Mouse (Mus musculus): ENCODE data around the gene Pdzd2. TPM values are rescaled to one million over a fixed set of nuclear protein-coding genes. Genes with fewer than 3 reads are reported as not detected.

The Pdzd2 gene
- polyA plus RNA-seq (2012; rRNA removed), result 20.0 and 29.4 TPM in 2 replicates

DNA sequence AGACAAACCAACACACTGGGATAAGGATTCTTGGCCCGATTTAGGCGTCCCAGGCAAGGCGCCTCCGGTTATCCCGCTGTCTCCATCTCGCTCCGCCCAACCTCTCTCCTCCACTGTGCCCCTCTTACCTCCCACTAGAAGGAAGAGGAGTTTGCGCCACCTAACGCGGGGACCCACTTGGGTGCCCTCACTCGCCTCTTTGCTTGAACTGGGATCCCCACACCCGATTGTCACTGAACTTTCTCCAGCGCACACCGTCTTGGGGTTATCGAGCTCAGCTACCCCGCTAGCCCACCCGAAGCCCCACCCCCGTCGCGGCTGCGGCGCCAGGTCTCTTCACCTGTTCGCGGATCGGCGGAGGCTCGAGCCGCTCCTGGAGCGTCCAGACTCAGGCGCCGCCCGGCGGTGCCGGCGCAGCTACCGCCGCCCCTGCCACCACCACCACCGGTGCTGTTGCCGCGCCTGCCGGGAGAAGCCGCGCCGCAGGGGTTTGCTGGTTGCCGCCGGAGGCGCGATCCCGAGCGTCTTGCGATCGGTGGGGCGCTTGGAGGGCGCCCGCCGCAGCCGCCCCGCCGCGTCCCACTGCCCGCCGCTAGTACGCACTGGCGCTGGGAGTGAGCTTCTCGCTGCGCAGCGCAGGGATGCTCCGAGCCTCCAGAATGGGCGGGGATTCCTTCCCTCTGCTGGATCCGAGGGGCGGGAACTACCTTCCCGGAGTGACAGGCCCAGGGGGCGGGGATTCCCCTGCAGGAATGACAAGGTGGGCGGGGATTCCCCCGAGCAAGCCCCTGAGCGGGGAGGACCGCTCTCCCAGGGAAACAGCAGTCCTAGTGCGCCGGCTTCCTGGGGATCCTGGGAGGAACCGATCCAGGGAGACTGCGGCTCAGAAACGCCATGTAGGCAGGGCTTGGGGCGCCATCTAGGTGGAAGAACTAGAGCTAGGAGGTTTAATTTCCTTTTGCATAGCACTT, at the start of gene Pdzd2:
TSS of gene Pdzd2 (minus strand) at position 648 of the 971 bp plus-strand sequence.
- peak; percentile 68 for DNase-seq (ENCODE audit: low spot score)

GRCm38 (mm10) chr15:12789406-12789867, 49.7 kb upstream of the Pdzd2 start:
- DNase-seq (ENCODE audit: low spot score), result no peak

- no peak for DNase-seq (ENCODE audit: low spot score)
Observed at GRCm38 (mm10) chr15:12788536-12788935, 48.8 kb upstream of the Pdzd2 start.

DNA sequence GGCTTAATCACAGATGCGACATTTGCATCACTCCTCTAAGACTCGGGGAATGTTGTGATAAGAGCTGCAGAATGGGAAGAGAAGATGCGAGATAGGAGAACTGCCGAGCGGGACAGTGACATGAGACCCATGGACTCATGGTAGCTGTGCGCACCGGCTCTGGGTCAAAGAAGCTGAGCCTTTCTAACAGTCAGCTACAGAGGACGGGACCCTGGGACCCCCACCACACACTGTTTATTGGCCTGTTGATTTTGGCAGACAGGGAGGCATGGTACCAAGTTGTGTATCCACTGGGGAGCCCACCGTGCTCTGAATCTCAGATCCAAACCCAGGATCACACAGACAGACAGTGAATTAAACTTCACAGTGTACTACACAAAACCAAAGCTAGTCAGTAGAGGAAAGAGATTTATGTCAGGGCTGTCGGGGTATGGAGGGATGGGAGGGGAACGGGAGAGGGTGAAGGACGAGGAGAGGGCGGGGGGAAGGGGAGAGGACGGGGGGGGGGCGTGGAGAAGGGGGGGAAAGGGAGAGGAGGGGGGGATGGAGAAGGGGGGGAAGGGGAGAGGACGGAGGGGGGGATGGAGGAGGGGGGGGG, 42.1 kb upstream of the Pdzd2 start:
- no peak for DNase-seq (ENCODE audit: low spot score)

GRCm38 (mm10) chr15:12781296-12781695, 41.6 kb upstream of the Pdzd2 start:
- DNase-seq (ENCODE audit: low spot score), result no peak

- DNase-seq (ENCODE audit: low spot score), result no peak
Observed at GRCm38 (mm10) chr15:12774149-12774753, 34.5 kb upstream of the Pdzd2 start.

DNA sequence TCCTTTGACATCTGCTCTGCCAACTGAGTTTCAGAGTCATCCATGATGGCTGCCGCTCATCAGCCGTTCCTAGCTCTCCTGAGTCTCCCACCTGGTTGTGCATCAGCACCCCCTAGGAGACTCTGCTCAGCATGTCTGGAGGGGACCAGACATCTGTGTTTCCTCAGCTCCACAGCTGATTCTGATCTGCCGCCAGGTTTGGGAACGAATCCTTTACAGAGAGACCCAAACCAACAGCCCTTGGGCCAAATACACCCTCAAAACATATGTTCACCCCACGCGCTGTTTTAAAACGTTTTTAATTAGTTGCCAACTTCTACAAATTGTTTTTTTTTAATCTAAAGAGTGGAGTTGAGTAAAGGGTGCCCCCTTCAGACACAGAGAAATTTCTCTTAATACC, 31.2 kb upstream of the Pdzd2 start:
- no peak for DNase-seq (ENCODE audit: low spot score)

GRCm38 (mm10) chr15:12766848-12767247, 27.1 kb upstream of the Pdzd2 start:
- DNase-seq (ENCODE audit: low spot score), result no peak

DNA sequence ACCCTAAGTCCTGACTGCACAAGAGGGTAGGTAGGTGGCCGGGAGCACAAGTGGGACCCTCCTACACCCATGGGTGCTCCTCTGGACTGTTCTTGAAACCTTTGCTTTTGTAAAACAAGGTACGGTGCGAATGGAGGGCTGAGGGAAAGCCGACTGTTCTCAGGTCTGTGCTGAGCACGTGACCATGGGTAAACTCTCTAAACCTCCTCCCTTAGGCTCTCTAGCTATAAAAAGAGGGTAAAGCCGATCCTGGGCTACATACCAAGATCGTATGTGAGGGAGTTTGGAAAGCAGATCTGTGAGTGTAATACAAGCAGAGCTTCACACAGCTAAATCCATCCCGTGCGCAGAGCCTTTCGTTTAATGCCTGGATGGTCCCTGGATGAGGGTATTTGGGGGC, 23.4 kb upstream of the Pdzd2 start:
- DNase-seq (ENCODE audit: low spot score), result no peak

DNA sequence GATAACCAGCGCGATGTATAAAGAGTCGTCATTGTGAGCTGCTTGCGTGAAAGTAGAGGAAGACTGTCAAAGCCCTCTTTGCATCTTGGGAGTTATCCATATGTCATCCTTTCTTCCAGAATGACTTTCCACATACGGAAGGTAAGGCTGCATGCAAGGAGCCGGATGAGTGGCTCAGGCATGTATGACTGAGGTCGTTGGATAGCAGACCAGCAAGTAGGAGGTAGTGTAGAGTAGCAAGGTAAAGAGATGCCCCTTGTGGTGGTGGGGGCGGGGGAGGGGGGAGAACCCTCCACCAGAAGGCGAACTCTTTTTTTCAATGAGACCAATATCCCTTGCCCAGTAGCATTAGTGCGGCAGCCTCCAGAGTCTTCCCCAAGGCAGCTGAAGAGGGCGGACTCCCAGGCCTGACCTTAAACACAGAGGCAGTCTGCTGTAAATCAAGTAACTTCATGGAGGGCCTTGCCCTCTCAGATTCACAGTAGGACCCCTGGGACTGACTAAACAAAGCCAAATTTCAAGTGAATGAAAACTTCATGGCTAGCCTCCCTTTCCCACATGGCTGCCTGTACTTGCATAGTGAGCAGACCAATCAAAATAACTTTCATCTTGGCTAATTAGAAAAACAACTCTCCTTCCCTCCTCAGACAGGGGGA, 22.7 kb upstream of the Pdzd2 start:
- DNase-seq (ENCODE audit: low spot score), result no peak

DNA sequence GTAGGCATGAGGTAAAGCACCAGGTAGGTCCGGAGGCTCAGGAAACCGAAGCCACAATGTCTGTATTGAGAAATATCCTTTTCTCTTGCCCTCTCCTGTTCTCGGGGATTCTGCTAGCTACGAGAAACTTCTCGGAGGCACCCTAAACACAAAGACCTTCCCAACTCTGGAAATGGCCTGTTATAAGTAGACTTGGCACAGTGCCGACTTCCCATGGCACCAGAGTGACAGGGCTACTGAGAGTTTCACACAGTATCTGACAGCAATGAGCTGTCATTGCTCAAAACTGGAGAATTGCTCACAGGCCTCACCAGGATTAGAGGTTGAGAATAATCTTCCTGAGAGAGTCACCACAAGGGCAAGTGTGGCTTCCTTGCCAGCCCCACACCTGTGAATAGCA, 21.0 kb upstream of the Pdzd2 start:
- no peak for DNase-seq (ENCODE audit: low spot score)

DNA sequence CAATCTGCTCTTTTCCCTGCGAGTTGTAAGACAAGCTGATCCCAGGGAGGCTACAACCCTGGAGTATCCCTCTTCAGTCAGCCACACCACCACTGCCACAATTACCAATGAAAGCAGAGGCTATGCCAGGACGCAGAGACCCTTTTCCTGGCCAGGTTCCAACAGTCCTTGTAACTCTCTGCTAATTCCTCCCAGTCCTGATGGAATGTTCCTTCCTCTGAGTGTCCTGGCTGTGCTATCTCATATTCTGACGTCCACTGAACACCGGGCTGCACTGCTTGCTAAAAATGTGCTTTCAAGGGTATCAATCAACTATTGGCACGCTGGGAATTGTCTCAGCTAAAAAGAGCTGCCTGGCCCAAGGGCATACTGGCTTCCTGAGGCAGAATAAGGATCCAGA, 18.7 kb upstream of the Pdzd2 start:
- DNase-seq (ENCODE audit: low spot score), result no peak

DNA sequence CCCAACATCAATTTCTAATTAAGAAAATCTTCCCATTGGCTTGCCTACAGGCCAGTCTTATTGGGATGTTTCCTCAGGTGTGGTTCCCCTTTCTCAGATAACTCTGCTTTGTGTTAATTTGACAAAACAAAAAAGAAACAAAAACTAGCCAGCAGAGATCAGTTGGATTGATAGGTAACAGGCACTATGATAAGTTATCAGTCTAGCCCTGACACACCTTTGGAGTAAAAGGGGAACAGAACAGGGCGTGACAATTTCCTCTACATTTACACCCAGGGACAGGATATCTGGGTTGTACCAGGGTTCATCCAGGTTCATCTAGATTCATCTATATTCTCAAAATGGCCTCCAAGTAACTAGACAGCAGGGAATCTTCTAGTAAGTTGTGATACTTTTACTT, 18.0 kb upstream of the Pdzd2 start:
- DNase-seq (ENCODE audit: low spot score), result no peak

DNA sequence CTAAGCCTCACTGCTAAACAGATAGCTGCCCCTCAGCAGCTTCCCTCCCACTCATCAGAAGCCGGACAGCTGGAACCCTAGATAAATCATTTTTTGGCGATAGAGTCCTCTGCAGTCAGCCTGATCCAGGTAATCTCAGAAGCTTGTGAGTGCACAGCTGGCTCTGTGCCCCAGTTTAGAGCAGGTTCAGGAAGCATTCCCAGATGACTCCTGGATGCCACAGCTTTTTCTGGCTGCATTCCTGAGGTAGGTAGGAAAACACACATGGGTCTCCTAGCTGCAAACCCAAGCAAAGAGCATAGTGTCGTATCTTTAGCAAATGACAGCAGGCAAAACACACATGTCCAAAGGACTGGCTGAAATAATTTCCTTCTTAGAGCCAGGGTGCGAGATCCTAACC, 13.5 kb upstream of the Pdzd2 start:
- DNase-seq (ENCODE audit: low spot score), result no peak

DNA sequence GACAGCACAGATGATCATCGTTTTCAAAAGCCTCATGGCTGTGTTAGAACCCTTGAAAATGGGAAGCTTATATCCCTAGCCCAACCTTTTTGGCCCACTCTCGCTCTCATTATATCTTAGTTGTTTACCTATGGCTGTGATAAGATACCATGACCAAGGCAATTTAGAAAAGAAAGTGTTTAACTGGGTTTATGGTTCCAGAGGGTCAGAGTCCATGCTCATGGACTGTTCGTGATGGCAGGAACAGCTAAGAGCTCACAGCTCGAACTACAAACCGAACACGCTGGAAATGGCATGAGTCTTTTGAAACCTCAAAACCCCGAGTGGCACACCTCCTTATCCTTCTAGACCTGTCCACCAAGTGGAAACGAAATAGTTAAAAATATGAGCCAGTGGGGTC, 11.2 kb upstream of the Pdzd2 start:
- no peak for DNase-seq (ENCODE audit: low spot score)

DNA sequence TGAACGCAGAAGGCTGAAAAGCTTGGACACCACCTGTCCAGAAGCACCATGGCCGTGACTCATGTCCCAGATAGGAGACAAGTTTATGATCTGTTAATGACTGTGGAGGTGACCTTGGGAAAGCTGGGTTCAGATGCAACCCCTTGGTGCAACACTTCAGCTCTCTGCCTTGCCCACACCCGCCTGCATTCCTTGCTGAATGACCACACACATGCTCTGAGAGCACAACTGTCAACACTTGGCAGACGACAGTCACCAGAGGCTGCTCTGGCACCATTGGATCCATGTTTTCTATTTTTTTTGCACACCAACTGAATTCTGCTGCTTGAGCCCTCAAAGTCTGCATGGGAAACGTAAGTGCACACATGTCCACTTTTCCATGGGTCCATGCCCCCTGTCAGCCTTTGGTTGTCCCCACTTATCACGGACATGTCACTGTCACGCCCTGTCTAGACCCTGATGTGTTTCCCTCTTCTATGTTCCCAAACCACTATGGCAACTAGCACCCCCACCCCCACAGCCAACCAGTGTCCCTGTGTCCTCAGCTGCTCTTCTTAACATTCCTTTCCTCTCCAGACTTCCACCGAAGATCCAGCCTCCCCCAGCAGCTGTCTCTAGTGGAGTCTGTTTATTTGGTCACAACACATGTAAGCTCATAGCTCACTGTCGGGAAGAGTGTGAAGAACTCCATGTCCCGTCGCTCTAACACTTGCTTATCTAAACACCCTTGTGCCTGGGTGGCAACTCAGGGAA, 10.0 kb upstream of the Pdzd2 start:
- no peak for DNase-seq (ENCODE audit: low spot score)

GRCm38 (mm10) chr15:12742117-12742906, 2.6 kb upstream of the Pdzd2 start:
- DNase-seq (ENCODE audit: low spot score), result no peak

GRCm38 (mm10) chr15:12738301-12739093, 1.2 kb downstream of the Pdzd2 start:
- DNase-seq (ENCODE audit: low spot score), result no peak

DNA sequence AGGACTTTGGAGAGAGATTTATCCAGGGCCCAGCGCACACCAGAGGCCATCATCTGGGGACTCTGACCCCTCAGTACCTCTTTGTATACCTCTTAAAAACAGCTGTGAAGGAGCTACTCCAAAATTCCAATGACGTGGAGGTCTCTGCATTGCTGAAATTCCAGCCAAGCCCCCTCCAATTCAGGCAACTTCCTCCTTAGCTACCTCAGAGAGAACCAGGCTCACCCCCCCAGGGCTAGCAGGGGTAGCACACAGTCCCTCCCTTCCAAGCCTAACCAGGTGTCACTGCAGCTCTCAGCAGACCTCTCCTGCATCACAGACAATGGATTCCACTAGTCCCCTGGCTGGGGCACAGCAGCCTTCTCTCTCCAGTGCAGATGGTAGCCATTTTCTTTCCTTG, 4.5 kb downstream of the Pdzd2 start:
- DNase-seq (ENCODE audit: low spot score), result no peak

- DNase-seq (ENCODE audit: low spot score), result no peak
Observed at GRCm38 (mm10) chr15:12734221-12734620, 5.5 kb downstream of the Pdzd2 start.
